Mouse (Mus musculus): Measurements from ENCODE around the gene Haao.

DNA sequence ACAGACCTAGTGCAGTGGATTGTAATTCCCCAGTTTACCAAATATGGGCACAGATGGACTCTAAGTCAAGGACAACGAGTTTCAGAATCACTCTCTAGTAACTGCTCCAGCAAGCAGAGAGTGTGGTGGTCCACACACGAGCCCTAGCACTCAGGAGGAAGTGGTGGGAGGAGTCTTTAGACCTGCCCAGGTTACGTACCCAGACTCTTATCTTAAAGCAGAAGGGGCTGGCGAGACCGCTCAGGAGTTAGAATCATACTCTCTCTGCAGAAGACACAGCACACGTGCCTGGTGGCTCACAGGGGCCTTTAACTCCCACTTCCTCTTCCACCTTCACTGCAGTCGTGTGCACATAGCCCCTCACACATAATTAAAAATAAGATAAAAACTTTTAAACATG is 40.4 kb downstream of the Haao start:
- no peak for TF ChIP-seq CTCF (conservative IDR thresholded peaks at IDR 0.05; ENCODE audit: insufficient read depth, insufficient read length, low read depth, low read length)
- no peak for TF ChIP-seq POLR2A (IDR thresholded peaks at IDR 0.05; ENCODE audit: low read depth, low read length)
